Mouse (Mus musculus) hindbrain, embryonic 16.5 days (tissue): ENCODE data around the gene Olfr446. TPM values are rescaled to one million over a fixed set of nuclear protein-coding genes. Genes with fewer than 3 reads are reported as not detected.

ENCODE experiments used
- ATAC-seq: fragments of 200-750 bp; cut with Nextera tagmentation; 2 replicates; pipeline ENCODE4 v1.8.0; 2017; ENCODE audit warnings: moderate TSS enrichment, moderate library complexity
- H3K27ac ChIP-seq: fragments of 300-500 bp; sonication (generic); 2 replicates; pipeline ENCODE4 v1.5.1; 2014; ENCODE audit warnings: low read depth, mild to moderate bottlenecking, control low read depth, low read length, moderate library complexity
- H3K27me3 ChIP-seq: fragments of 300-500 bp; sonication (generic); replicated peaks from 2 replicates; pipeline ENCODE4 v1.6.1; 2014; ENCODE audit warnings: low read length; ENCODE audit not compliant: control insufficient read depth, insufficient read depth
- H3K36me3 ChIP-seq: fragments of 300-500 bp; sonication (generic); 2 replicates; pipeline ENCODE4 v1.6.1; 2014; ENCODE audit warnings: mild to moderate bottlenecking, low read length, moderate library complexity, mixed read lengths; ENCODE audit not compliant: control insufficient read depth, insufficient read depth
- H3K4me1 ChIP-seq: fragments of 300-500 bp; sonication (generic); 2 replicates; pipeline ENCODE4 v1.6.1; 2014; ENCODE audit warnings: low read depth, low read length; ENCODE audit not compliant: control insufficient read depth, insufficient read depth
- H3K4me2 ChIP-seq: fragments of 300-500 bp; sonication (generic); 2 replicates; pipeline ENCODE4 v1.6.1; 2014; ENCODE audit warnings: mild to moderate bottlenecking, low read length, control low read depth, moderate library complexity
- H3K4me3 ChIP-seq: fragments of 300-500 bp; sonication (generic); 2 replicates; pipeline ENCODE4 v1.5.1; 2014; ENCODE audit warnings: mild to moderate bottlenecking, low read length, control low read depth, moderate library complexity
- H3K9ac ChIP-seq: fragments of 300-500 bp; sonication (generic); 2 replicates; pipeline ENCODE4 v1.6.1; 2014; ENCODE audit warnings: low read depth, mild to moderate bottlenecking, control low read depth, low read length, moderate library complexity
- H3K9me3 ChIP-seq: fragments of 300-500 bp; sonication (generic); 2 replicates; pipeline ENCODE4 v1.6.1; 2014; ENCODE audit warnings: mild to moderate bottlenecking, low read length, moderate library complexity; ENCODE audit not compliant: control insufficient read depth
- WGBS: fragments of 180-500 bp; shearing (Covaris S2); extraction: QIAGEN DNeasy Blood & Tissue Kit; methylation state at CpG from one replicate; pipeline ENCODE4 v1.1.7; 2014; 5-methylcytosine and 5-hydroxymethylcytosine counted together
- polyA plus RNA-seq: library from polyadenylated mRNA; unstranded; fragments of >200 nt; fragmentation: Nextera tagmentation; extraction: Ambion mirVana; gene quantifications from 2 replicates; pipeline ENCODE4 v1.2.1, GENCODE M21; 2015

Gene Olfr446
- not detected in 2 replicates for polyA plus RNA-seq

- H3K9ac ChIP-seq: no peak within 1 kb of the TSS
- H3K27ac ChIP-seq: no peak within 1 kb of the TSS
- no peaks in the 10 kb centered on the region for H3K9me3 ChIP-seq
- H3K36me3 ChIP-seq: no peaks in the 10 kb centered on the region
- H3K4me2 ChIP-seq: no peak within 1 kb of the TSS
- 82% methylated on average over 2 of the region's 2 CpGs for WGBS
- H3K4me3 ChIP-seq: no peak within 1 kb of the TSS
- no peaks in the 10 kb centered on the region for H3K27me3 ChIP-seq
- no peaks in the 10 kb centered on the region for H3K4me1 ChIP-seq
- no peak for ATAC-seq
Observed at GRCm38 (mm10) chr6:42921077-42921476, at the start of gene Olfr446. Gene Olfr446 (plus strand): TSS chr6:42921377.

- no peaks in the 10 kb centered on the region for H3K9me3 ChIP-seq
- no peaks in the 10 kb centered on the region for H3K4me1 ChIP-seq
- H3K4me3 ChIP-seq: no peak overlapping the region
- ATAC-seq: no peak
- no peak overlapping the region for H3K27ac ChIP-seq
- H3K36me3 ChIP-seq: no peaks in the 10 kb centered on the region
- H3K4me2 ChIP-seq: no peak overlapping the region
- H3K27me3 ChIP-seq: no peaks in the 10 kb centered on the region
- H3K9ac ChIP-seq: no peak overlapping the region
Observed at GRCm38 (mm10) chr6:42876323-42876722, 44.9 kb upstream of the Olfr446 start.

GRCm38 (mm10) chr6:42890141-42890540 is 31.0 kb upstream of the Olfr446 start, which contains the start of gene Olfr448:
Gene Olfr448 (plus strand): TSS chr6:42890441.
- WGBS: 97% methylated on average over 1 of the region's 1 CpGs
- no peak for ATAC-seq
- H3K27me3 ChIP-seq: no peaks in the 10 kb centered on the region
- no peak within 1 kb of the TSS for H3K4me3 ChIP-seq
- H3K9ac ChIP-seq: no peak within 1 kb of the TSS
- no peaks in the 10 kb centered on the region for H3K9me3 ChIP-seq
- no peaks in the 10 kb centered on the region for H3K4me1 ChIP-seq
- no peak within 1 kb of the TSS for H3K4me2 ChIP-seq
- no peak within 1 kb of the TSS for H3K27ac ChIP-seq
- H3K36me3 ChIP-seq: no peaks in the 10 kb centered on the region

GRCm38 (mm10) chr6:42900345-42900744 is 20.8 kb upstream of the Olfr446 start:
- H3K36me3 ChIP-seq: no peaks in the 10 kb centered on the region
- ATAC-seq: no peak
- no peak overlapping the region for H3K4me3 ChIP-seq
- no peaks in the 10 kb centered on the region for H3K27me3 ChIP-seq
- 21% methylated on average over 1 of the region's 1 CpGs for WGBS
- H3K9me3 ChIP-seq: no peaks in the 10 kb centered on the region
- no peak overlapping the region for H3K27ac ChIP-seq
- no peak overlapping the region for H3K9ac ChIP-seq
- H3K4me1 ChIP-seq: no peaks in the 10 kb centered on the region
- H3K4me2 ChIP-seq: no peak overlapping the region

- Histone ChIP-seq H3K36me3 (no peaks in the 10 kb centered on the region), H3K27ac (no peak within 1 kb of the TSS), H3K4me1 (no peaks in the 10 kb centered on the region), H3K4me3 (no peak within 1 kb of the TSS), H3K27me3 (no peaks in the 10 kb centered on the region), H3K9ac (no peak within 1 kb of the TSS), H3K9me3 (no peaks in the 10 kb centered on the region), H3K4me2 (no peak within 1 kb of the TSS)
- no peak for ATAC-seq
Observed at GRCm38 (mm10) chr6:42908578-42908977, 12.6 kb upstream of the Olfr446 start, which contains the start of gene Olfr447. Gene Olfr447 (plus strand): TSS chr6:42908878.

GRCm38 (mm10) chr6:42948767-42949166 is 27.6 kb downstream of the Olfr446 start, which contains the start of gene Olfr444:
Gene Olfr444 (plus strand): TSS chr6:42949067.
- no peak for ATAC-seq
- 86% methylated on average over 1 of the region's 1 CpGs for WGBS
- Histone ChIP-seq H3K27me3 (no peaks in the 10 kb centered on the region), H3K9ac (no peak within 1 kb of the TSS), H3K9me3 (peaks cover 6% of the 10 kb centered on the region), H3K36me3 (no peaks in the 10 kb centered on the region), H3K4me2 (no peak within 1 kb of the TSS), H3K4me3 (no peak within 1 kb of the TSS), H3K4me1 (no peaks in the 10 kb centered on the region), H3K27ac (no peak within 1 kb of the TSS)

- no peak for ATAC-seq
- Histone ChIP-seq H3K4me1 (no peaks in the 10 kb centered on the region), H3K4me2 (no peak overlapping the region), H3K9me3 (no peaks in the 10 kb centered on the region), H3K36me3 (no peaks in the 10 kb centered on the region), H3K9ac (no peak overlapping the region), H3K27me3 (no peaks in the 10 kb centered on the region), H3K4me3 (no peak overlapping the region), H3K27ac (no peak overlapping the region)
Observed at GRCm38 (mm10) chr6:42980377-42980776, 59.2 kb downstream of the Olfr446 start.

Other genes starting within 250 kb of the Olfr446 start
- gene Tcaf1, start 211.3 kb upstream of the Olfr446 start, polyA plus RNA-seq: 214 and 216 TPM in 2 replicates
- gene Olfr453, start 182.0 kb upstream of the Olfr446 start, polyA plus RNA-seq: not detected in 2 replicates
- gene Olfr38, start 165.0 kb upstream of the Olfr446 start, polyA plus RNA-seq: not detected in 2 replicates
- gene Olfr452, start 136.3 kb upstream of the Olfr446 start, polyA plus RNA-seq: not detected in 2 replicates
- not detected in 2 replicates for gene Olfr450, start 109.4 kb upstream of the Olfr446 start, polyA plus RNA-seq
- gene Olfr449, start 87.0 kb upstream of the Olfr446 start, polyA plus RNA-seq: not detected in 2 replicates
- gene Olfr448, start 30.9 kb upstream of the Olfr446 start, polyA plus RNA-seq: not detected in 2 replicates
- not detected in 2 replicates for gene Olfr447, start 12.5 kb upstream of the Olfr446 start, polyA plus RNA-seq
- not detected in 2 replicates for gene Olfr444, start 27.7 kb downstream of the Olfr446 start, polyA plus RNA-seq
- not detected in 2 replicates for gene Olfr441, start 185.0 kb downstream of the Olfr446 start, polyA plus RNA-seq
- gene Olfr237-ps1, start 225.2 kb downstream of the Olfr446 start, polyA plus RNA-seq: not detected in 2 replicates
- gene Olfr437, start 241.9 kb downstream of the Olfr446 start, polyA plus RNA-seq: not detected in 2 replicates